Mouse (Mus musculus) fat pad, adult 2 months (tissue): ENCODE results near the gene Zbtb46.

ENCODE experiments used
- DNase-seq: peaks from one replicate; pipeline ENCODE4 v3.0.0-alpha.2; 2011; ENCODE audit warnings: low read depth, low spot score; ENCODE audit errors: extremely low read depth

Gene Zbtb46

GRCm38 (mm10) chr2:181409643-181410042 is 49.6 kb downstream of the Zbtb46 start:
- DNase-seq, result no peak

- DNase-seq, result no peak
Observed at GRCm38 (mm10) chr2:181403722-181404121, 55.5 kb downstream of the Zbtb46 start.

- no peak for DNase-seq
Observed at GRCm38 (mm10) chr2:181401497-181401896, 57.7 kb downstream of the Zbtb46 start.

- DNase-seq, result no peak
Observed at GRCm38 (mm10) chr2:181397207-181397761, 61.9 kb downstream of the Zbtb46 start.

- DNase-seq, result no peak
Observed at GRCm38 (mm10) chr2:181394086-181394485, 65.1 kb downstream of the Zbtb46 start.

- no peak for DNase-seq
Observed at GRCm38 (mm10) chr2:181392600-181393213, 66.5 kb downstream of the Zbtb46 start.

- no peak for DNase-seq
Observed at GRCm38 (mm10) chr2:181391541-181391940, 67.7 kb downstream of the Zbtb46 start.

- DNase-seq, result no peak
Observed at GRCm38 (mm10) chr2:181391022-181391421, 68.2 kb downstream of the Zbtb46 start.

- no peak for DNase-seq
Observed at GRCm38 (mm10) chr2:181390136-181390870, 68.9 kb downstream of the Zbtb46 start.

- no peak for DNase-seq
Observed at GRCm38 (mm10) chr2:181386663-181387210, 72.5 kb downstream of the Zbtb46 start.

GRCm38 (mm10) chr2:181385885-181386284 is 73.3 kb downstream of the Zbtb46 start:
- no peak for DNase-seq

GRCm38 (mm10) chr2:181384919-181385391 is 74.3 kb downstream of the Zbtb46 start:
- DNase-seq, result no peak

GRCm38 (mm10) chr2:181384463-181384862 is 74.8 kb downstream of the Zbtb46 start:
- no peak for DNase-seq

- DNase-seq, result no peak
Observed at GRCm38 (mm10) chr2:181381631-181382306, 77.5 kb downstream of the Zbtb46 start.

- no peak for DNase-seq
Observed at GRCm38 (mm10) chr2:181381107-181381506, 78.1 kb downstream of the Zbtb46 start.

GRCm38 (mm10) chr2:181380251-181380650 is 79.0 kb downstream of the Zbtb46 start:
- DNase-seq, result no peak

- DNase-seq, result no peak
Observed at GRCm38 (mm10) chr2:181379778-181380177, 79.4 kb downstream of the Zbtb46 start, which contains the start of gene Lime1. TSS of gene Lime1 (plus strand) at chr2:181380078.

GRCm38 (mm10) chr2:181378701-181379100 is 80.5 kb downstream of the Zbtb46 start:
- no peak for DNase-seq

GRCm38 (mm10) chr2:181377230-181377629 is 82.0 kb downstream of the Zbtb46 start:
- no peak for DNase-seq

GRCm38 (mm10) chr2:181375787-181376186 is 83.4 kb downstream of the Zbtb46 start:
- DNase-seq, result no peak

GRCm38 (mm10) chr2:181370001-181370400 is 89.2 kb downstream of the Zbtb46 start:
- DNase-seq, result no peak
